Mouse (Mus musculus): ENCODE data around the gene Prss22. TPM values are rescaled to one million over a fixed set of nuclear protein-coding genes. Genes with fewer than 3 reads are reported as not detected.

Gene Prss22
- polyA plus RNA-seq, 2 experiments, result not detected

DNA sequence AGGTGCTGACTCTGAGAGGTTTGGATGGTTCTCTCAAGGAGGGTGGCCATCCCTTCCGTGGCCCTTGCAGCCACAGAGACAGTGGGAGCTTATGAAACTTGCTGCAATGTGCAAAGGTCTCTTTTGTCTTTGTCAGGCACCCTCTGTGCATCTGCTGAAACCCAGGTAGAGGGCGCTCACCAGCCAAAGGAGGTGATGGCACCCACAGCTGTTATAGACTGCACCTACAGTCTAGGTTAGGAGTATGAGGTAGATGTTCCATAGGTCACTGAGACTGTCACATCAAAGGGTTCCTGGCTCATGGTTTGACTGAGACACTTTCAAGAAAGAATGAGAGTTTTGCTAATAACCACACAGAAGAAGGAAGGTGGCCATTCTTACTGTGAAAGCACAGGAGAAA is 29.1 kb downstream of the Prss22 start:
- Histone ChIP-seq H3K4me2 (ENCODE audit: low read depth) (no peak overlapping the region), H3K27me3 (ENCODE audit: control insufficient read depth, insufficient read depth, low read length) (no peaks in the 10 kb centered on the region), H3K9ac (replicated peaks) (no peak overlapping the region), H3K36me3 (replicated peaks; ENCODE audit: control insufficient read depth, insufficient read depth, low read depth) (no peaks in the 10 kb centered on the region), H3K27ac (no peak overlapping the region), H3K4me1 (replicated peaks; ENCODE audit: control insufficient read depth in 2 of 2, insufficient read depth in 2 of 2, low read length in 1 of 2) (no peaks in the 10 kb centered on the region; a peak in 1 of 4 replicates), H3K4me3 (ENCODE audit: insufficient read depth in 1 of 2, low read depth in 2 of 2, low read length in 2 of 2) (no peak overlapping the region), H3K9me3 (ENCODE audit: control insufficient read depth, low read length) (no peaks in the 10 kb centered on the region)
- 22% methylated on average over 2 of the region's 2 CpGs for whole genome bisulfite sequencing (ENCODE audit: insufficient replicate concordance)
- TF ChIP-seq CTCF (IDR thresholded peaks at IDR 0.05; ENCODE audit: low read depth), result peak; percentile 41
- no peak for TF ChIP-seq EP300 (IDR thresholded peaks at IDR 0.05; ENCODE audit: low read depth)
- no peak for ATAC-seq (ENCODE audit: insufficient read depth)
- DNase-seq (ENCODE audit: low read depth in 3 of 3, low spot score in 3 of 3), result no peak

DNA sequence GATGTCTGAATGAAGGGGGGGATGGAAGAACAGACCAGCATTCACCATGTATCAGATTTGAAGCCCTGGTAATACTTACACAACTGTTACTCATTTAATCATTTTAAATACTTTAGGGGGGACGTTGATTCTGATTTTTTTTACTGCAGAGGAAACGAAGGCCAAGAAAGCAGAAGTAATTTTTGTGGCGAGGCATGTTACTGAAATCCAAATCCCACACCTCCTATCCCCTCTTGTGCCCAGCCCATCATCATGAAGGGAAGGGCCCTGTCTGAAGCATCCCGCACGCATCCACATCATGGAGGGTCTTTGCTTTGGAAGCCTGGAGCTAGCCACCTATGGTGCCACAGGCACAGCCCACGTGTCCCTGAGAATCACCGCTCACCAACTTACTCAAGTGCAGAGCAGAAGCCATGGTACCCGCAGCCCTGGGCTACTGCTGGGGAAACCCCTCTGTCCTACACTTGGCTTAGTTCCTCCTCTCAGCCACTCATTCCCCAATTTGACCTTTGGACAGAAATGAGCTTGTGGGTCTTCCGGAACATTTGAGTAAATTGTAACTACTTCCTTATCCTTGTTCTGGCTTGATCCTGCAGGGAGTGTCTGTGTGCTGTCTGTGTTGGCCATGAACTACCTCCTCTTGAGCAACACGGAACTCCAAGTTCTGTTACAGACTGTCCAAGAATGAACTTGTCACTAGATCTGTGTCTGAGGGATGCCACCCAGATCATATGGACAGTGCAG is 31.1 kb downstream of the Prss22 start:
- H3K4me1 ChIP-seq (replicated peaks; ENCODE audit: control insufficient read depth in 2 of 2, insufficient read depth in 2 of 2, low read length in 1 of 2), result no peaks in the 10 kb centered on the region; a peak in 1 of 4 replicates
- H3K27me3 ChIP-seq (ENCODE audit: control insufficient read depth, insufficient read depth, low read length), result no peaks in the 10 kb centered on the region
- no peak overlapping the region for H3K9ac ChIP-seq (replicated peaks)
- no peak overlapping the region for H3K4me3 ChIP-seq (ENCODE audit: insufficient read depth in 1 of 2, low read depth in 2 of 2, low read length in 2 of 2)
- peak in 1 of 3 experiments; percentile 28 for DNase-seq (ENCODE audit: low read depth in 3 of 3, low spot score in 3 of 3)
- no peak for ATAC-seq (ENCODE audit: insufficient read depth)
- TF ChIP-seq EP300 (IDR thresholded peaks at IDR 0.05; ENCODE audit: low read depth) (no peak), CTCF (IDR thresholded peaks at IDR 0.05; ENCODE audit: low read depth) (no peak)
- H3K9me3 ChIP-seq (ENCODE audit: control insufficient read depth, low read length), result no peaks in the 10 kb centered on the region
- H3K27ac ChIP-seq, result no peak overlapping the region
- H3K4me2 ChIP-seq (ENCODE audit: low read depth), result no peak overlapping the region
- WGBS (ENCODE audit: insufficient replicate concordance), result 32% methylated on average over 10 of the region's 10 CpGs
- no peaks in the 10 kb centered on the region for H3K36me3 ChIP-seq (replicated peaks; ENCODE audit: control insufficient read depth, insufficient read depth, low read depth)

DNA sequence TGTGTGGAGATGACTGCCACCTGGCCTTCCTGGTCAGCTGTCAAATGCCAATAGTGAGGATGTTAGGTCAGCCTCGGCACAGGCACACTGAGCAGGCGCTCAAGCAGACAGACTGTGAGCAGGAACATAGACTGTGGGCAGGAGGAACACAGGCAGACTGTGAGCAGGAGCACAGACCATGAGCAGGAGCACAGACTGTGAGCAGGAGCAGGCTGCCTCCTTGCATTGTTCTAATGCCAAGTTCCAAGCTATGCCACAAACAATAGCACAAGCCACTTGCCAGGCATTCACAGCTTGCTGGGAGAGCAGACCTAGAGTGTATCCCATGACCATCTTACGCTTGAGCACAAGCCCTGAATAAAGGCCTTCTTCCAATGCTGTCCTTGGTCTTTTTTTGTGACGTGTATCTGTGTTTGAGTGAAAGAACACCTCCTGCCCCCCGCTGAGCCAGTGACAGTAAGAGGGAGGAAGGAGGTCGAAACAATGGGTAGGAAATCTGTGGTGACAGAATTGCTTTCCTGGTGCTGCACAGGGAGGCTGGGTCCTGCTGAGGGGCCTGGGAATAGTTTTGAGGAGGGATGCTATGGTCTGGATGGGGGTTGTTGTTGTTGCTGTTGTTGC is 32.0 kb downstream of the Prss22 start:
- H3K27me3 ChIP-seq (ENCODE audit: control insufficient read depth, insufficient read depth, low read length), result no peaks in the 10 kb centered on the region
- no peaks in the 10 kb centered on the region for H3K36me3 ChIP-seq (replicated peaks; ENCODE audit: control insufficient read depth, insufficient read depth, low read depth)
- 29% methylated on average over 6 of the region's 6 CpGs for WGBS (ENCODE audit: insufficient replicate concordance)
- no peak for DNase-seq (ENCODE audit: low read depth in 3 of 3, low spot score in 3 of 3)
- no peaks in the 10 kb centered on the region; a peak in 1 of 4 replicates for H3K4me1 ChIP-seq (replicated peaks; ENCODE audit: control insufficient read depth in 2 of 2, insufficient read depth in 2 of 2, low read length in 1 of 2)
- TF ChIP-seq EP300 (IDR thresholded peaks at IDR 0.05; ENCODE audit: low read depth) (no peak), CTCF (IDR thresholded peaks at IDR 0.05; ENCODE audit: low read depth) (no peak)
- no peak for ATAC-seq (ENCODE audit: insufficient read depth)
- H3K4me3 ChIP-seq (ENCODE audit: insufficient read depth in 1 of 2, low read depth in 2 of 2, low read length in 2 of 2), result no peak overlapping the region
- H3K9ac ChIP-seq (replicated peaks), result no peak overlapping the region
- no peaks in the 10 kb centered on the region for H3K9me3 ChIP-seq (ENCODE audit: control insufficient read depth, low read length)
- no peak overlapping the region for H3K27ac ChIP-seq
- no peak overlapping the region for H3K4me2 ChIP-seq (ENCODE audit: low read depth)

DNA sequence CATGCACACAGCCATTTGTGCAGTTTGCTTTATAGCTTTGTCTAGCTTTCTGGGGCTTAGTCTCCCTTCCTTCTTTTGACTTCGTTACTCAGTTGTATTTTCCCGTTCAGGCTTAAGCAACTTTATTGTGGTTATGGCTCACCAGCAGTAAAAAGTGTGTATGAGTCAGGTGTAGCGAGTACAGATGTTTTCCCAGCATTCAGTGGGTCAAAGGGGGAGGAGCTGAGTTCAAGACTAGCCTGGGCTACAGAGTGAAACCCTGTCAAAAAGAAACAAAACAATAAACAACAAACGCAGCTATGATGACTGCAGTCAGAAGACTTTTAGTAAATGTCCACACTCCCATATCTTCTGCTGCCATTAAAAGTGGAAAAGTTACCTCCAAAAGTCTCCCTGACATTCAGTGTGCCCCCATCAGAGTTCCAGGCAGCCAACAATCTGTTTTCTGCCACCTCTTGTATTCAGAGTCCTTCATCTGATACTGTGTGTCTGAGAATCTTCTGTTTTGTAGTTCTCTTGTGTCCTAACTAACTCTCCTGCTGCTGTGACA is 36.3 kb downstream of the Prss22 start:
- Histone ChIP-seq H3K4me2 (ENCODE audit: low read depth) (no peak overlapping the region), H3K27me3 (ENCODE audit: control insufficient read depth, insufficient read depth, low read length) (no peaks in the 10 kb centered on the region), H3K4me3 (ENCODE audit: insufficient read depth in 1 of 2, low read depth in 2 of 2, low read length in 2 of 2) (no peak overlapping the region), H3K9ac (replicated peaks) (no peak overlapping the region), H3K4me1 (replicated peaks; ENCODE audit: control insufficient read depth in 2 of 2, insufficient read depth in 2 of 2, low read length in 1 of 2) (no peaks in the 10 kb centered on the region), H3K36me3 (replicated peaks; ENCODE audit: control insufficient read depth, insufficient read depth, low read depth) (no peaks in the 10 kb centered on the region), H3K27ac (no peak overlapping the region), H3K9me3 (ENCODE audit: control insufficient read depth, low read length) (no peaks in the 10 kb centered on the region)
- DNase-seq (ENCODE audit: low read depth in 3 of 3, low spot score in 3 of 3) (no peak), ATAC-seq (ENCODE audit: insufficient read depth) (no peak)
- WGBS (ENCODE audit: insufficient replicate concordance), result 39% methylated on average over 4 of the region's 4 CpGs
- TF ChIP-seq CTCF (IDR thresholded peaks at IDR 0.05; ENCODE audit: low read depth) (no peak), EP300 (IDR thresholded peaks at IDR 0.05; ENCODE audit: low read depth) (no peak)

DNA sequence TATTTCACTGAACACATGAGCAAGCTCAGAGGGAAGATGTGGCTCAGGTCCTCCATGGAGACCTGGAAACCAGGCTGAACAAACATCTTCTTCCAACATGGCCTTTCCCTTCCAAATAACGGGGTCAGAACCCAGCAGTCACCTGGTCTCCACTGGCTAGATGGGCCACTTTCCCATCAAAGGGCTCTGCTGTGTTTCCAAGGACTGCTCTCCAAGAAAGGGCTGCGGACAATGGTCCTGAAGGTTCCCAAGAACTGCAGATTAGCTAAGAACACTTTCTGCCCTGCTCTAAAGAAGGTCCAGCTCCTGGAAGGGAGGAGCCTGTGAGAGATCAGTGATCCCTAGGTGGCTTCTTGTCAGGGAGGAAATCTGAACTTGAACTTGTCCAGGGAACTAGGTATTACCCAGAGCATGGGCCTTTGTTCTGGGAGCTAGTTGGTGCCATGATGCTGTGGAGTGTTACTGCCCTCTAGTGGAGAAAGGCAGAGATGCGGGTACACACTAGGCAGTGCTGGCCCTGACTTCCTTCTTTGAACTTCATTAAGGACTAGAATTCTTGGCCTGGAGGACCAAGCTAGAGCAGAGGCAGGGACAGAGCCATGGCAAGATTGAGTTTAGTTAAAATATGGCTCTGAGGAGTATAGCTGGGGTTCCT is 37.7 kb downstream of the Prss22 start:
- Histone ChIP-seq H3K36me3 (replicated peaks; ENCODE audit: control insufficient read depth, insufficient read depth, low read depth) (no peaks in the 10 kb centered on the region), H3K27ac (no peak overlapping the region), H3K9me3 (ENCODE audit: control insufficient read depth, low read length) (no peaks in the 10 kb centered on the region), H3K9ac (replicated peaks) (no peak overlapping the region), H3K4me1 (replicated peaks; ENCODE audit: control insufficient read depth in 2 of 2, insufficient read depth in 2 of 2, low read length in 1 of 2) (no peaks in the 10 kb centered on the region), H3K4me3 (ENCODE audit: insufficient read depth in 1 of 2, low read depth in 2 of 2, low read length in 2 of 2) (no peak overlapping the region), H3K4me2 (ENCODE audit: low read depth) (no peak overlapping the region), H3K27me3 (ENCODE audit: control insufficient read depth, insufficient read depth, low read length) (no peaks in the 10 kb centered on the region)
- TF ChIP-seq CTCF (IDR thresholded peaks at IDR 0.05; ENCODE audit: low read depth), result peak; percentile 95
- no peak for TF ChIP-seq EP300 (IDR thresholded peaks at IDR 0.05; ENCODE audit: low read depth)
- ATAC-seq (ENCODE audit: insufficient read depth), result no peak
- peak; percentile 35 to 41 (median 36) for DNase-seq (ENCODE audit: low read depth in 3 of 3, low spot score in 3 of 3)
- 28% methylated on average over 3 of the region's 3 CpGs for WGBS (ENCODE audit: insufficient replicate concordance)

Data from liver, embryonic 14.5 days (tissue).